Mouse (Mus musculus) thymus, adult 2 months (tissue): ENCODE measurements around the gene Rpl36a-ps1.

Source experiments
- CTCF ChIP-seq: fragments of 200-500 bp; IDR thresholded peaks from 2 replicates; pipeline ENCODE4 v1.5.1; 2012; ENCODE audit warnings: mild to moderate bottlenecking, control low read depth, low read length, moderate library complexity, borderline replicate concordance; ENCODE audit not compliant: control insufficient read depth, poor library complexity, insufficient read depth; ENCODE audit errors: extremely low read depth
- POLR2A ChIP-seq: fragments of 200-500 bp; IDR thresholded peaks from 2 replicates; pipeline ENCODE4 v1.6.1; 2012; ENCODE audit warnings: mild to moderate bottlenecking, low read length, control low read depth, moderate library complexity; ENCODE audit not compliant: control insufficient read depth, poor library complexity, insufficient read depth; ENCODE audit errors: extremely low read depth

DNA sequence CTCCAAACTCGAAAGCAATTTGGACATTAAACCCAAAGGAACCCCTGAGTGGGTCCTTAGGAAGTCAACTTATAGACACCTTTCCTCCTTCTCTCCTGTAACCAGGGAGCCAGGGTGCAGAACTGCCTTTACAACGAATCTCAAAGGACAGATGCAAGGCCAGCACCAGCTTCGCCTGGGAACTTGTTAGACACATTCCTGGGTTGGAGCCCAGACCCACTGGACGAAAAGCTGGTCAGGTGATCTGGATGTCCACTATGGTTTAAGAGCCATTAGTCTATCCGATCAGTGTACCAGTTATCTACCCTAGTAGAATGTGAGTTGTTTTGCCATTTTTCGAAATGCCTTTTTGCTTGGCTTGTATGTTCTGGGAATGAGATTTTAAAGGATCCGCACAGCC, 41.7 kb downstream of the Rpl36a-ps1 start:
- no peak for TF ChIP-seq CTCF
- TF ChIP-seq POLR2A, result no peak
